Mouse (Mus musculus) G1E (cell line): ENCODE measurements around the gene Plxnc1.

Experiments
- CTCF ChIP-seq: IDR thresholded peaks from 2 replicates; pipeline ENCODE4 v1.5.1; 2012; ENCODE audit warnings: low read depth, low read length, inconsistent platforms, mixed read lengths
- GATA1 ChIP-seq: IDR thresholded peaks from 2 replicates; pipeline ENCODE4 v1.6.1; 2012; ENCODE audit warnings: borderline replicate concordance, low read length, inconsistent platforms, mixed read lengths
- GATA2 ChIP-seq: IDR thresholded peaks from 2 replicates; pipeline ENCODE4 v1.6.1; 2012; ENCODE audit warnings: low read depth, low read length, inconsistent platforms, borderline replicate concordance
- POLR2AphosphoS5 ChIP-seq: IDR thresholded peaks from 2 replicates; pipeline ENCODE4 v1.6.1; 2012; ENCODE audit warnings: low read depth, low read length, inconsistent platforms; ENCODE audit not compliant: insufficient replicate concordance
- TAL1 ChIP-seq: conservative IDR thresholded peaks from 2 replicates; pipeline ENCODE4 v1.6.1; 2012; ENCODE audit warnings: low read depth, low read length, inconsistent platforms, mixed read lengths

- TF ChIP-seq CTCF (no peak), POLR2AphosphoS5 (no peak), TAL1 (no peak), GATA1 (no peak), GATA2 (no peak)
Observed at GRCm38 (mm10) chr10:94962005-94962404, 17.4 kb upstream of the Plxnc1 start.
